Mouse (Mus musculus): ENCODE data around the gene Dync1h1.

DNA sequence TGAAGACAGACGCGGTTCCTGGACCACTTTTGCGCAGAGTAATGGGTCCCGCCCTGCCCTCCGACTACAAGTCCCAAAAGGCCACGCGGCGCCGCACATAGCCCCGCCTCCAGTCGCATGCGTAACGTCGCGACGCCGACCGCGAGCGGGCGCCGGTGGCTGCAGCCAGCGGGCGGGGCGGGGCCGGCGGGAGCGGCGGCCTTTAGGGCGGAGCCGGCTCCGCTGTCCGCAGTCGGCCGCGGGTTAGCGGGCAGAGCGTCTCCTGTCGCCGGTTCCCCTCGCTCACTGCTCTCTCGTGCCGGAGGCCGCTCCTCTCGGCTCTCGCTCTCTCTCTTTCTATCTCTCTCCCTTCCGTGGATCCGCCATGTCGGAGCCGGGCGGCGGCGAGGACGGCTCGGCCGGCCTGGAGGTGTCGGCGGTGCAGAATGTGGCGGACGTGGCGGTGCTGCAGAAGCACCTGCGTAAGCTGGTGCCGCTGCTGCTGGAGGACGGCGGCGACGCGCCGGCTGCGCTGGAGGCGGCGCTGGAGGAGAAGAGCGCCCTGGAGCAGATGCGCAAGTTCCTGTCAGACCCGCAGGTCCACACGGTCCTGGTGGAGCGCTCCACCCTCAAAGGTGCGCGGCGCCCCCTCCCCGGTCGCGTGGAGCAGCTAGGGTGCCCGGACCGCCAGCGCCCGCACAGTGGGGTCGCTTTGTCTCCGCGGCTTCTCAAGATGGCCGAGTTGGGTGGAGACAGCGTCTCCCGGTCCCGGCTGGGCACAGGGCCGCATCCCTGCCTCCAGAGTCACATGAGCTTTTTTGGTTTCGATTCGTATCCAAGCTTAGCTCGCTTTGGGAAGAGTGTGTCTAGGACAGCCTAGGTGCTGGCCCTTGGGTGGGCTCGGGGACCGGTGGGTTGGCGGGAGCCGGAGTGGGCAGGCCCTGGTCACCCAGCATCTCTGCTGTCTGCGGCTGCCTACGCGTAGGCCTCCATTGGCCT is at the start of gene Dync1h1:
- TF ChIP-seq POLR2A (IDR thresholded peaks at IDR 0.05; ENCODE audit: low read depth, low read length), result peak; percentile 98
- TF ChIP-seq CTCF (IDR thresholded peaks at IDR 0.05; ENCODE audit: extremely low read depth, insufficient read length, insufficient replicate concordance, low read depth, low read length), result no peak
